Mouse (Mus musculus) layer of hippocampus, postnatal 14 days (tissue): ENCODE results near the gene Ccdc69. TPM values are rescaled to one million over a fixed set of nuclear protein-coding genes. Genes with fewer than 3 reads are reported as not detected.
"Not testable (repeated sequence)": the region's sequence is repeated elsewhere in the genome, so short reads cannot be mapped to it uniquely, and the experiment has no call there.

Experiments
- DNase-seq, 2 experiments: peaks; one replicate each; pipeline ENCODE4 v3.0.0; 2021 to 2022; ENCODE audit warnings: low spot score in 2 of 2, mixed read lengths in 1 of 2
- long read RNA-seq, 2 experiments: library from polyadenylated mRNA; stranded (forward); transcript quantifications; one replicate each; pipeline ENCODE4 v2.0.0; 2021
- total RNA-seq, 2 experiments: library from RNA; stranded (reverse); gene quantifications; 2 replicates each; pipeline ENCODE4 v1.2.3; 2021

The Ccdc69 gene
- total RNA-seq, result not detected
- long read RNA-seq, experiment 1, partial matches to known transcripts, result 0 of 1 reads
- long read RNA-seq, experiment 1, other reads (novel, unspliced or antisense), result 0 of 1 reads
- long read RNA-seq, experiment 2, result 0 reads

GRCm38 (mm10) chr11:55077331-55078231 lies at the start of gene Ccdc69:
TSS of gene Ccdc69 (minus strand) at chr11:55078131.
- peak in 1 of 2 experiments; percentile 19 for DNase-seq

- no peak for DNase-seq
These were observed 48.7 kb upstream of the Ccdc69 start for GRCm38 (mm10) chr11:55126663-55127062.

- no peak for DNase-seq
These were observed 43.5 kb upstream of the Ccdc69 start for GRCm38 (mm10) chr11:55121430-55121829.

DNA sequence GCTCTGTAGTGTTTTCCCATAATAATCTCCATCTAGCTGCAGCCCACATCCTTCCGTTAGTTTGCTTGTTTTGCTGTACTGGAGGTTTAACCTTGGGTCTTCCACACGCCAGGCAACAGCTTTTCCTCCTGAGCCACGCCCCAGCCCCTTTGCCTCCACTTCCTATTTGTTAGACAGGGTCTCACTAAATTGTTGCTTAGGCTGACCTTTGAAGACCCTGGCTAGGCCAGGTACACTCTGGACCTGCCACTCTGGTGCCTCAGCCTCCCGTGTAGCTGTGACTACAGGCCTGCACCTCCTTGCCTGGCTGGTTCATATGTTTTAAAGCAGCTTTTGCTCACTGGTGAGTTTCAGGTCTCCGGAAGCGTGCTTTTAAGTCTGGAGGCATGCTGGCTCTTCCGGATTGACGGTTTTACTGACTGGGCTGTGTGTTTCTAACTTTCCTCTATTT lies 42.9 kb upstream of the Ccdc69 start:
- no peak for DNase-seq

DNA sequence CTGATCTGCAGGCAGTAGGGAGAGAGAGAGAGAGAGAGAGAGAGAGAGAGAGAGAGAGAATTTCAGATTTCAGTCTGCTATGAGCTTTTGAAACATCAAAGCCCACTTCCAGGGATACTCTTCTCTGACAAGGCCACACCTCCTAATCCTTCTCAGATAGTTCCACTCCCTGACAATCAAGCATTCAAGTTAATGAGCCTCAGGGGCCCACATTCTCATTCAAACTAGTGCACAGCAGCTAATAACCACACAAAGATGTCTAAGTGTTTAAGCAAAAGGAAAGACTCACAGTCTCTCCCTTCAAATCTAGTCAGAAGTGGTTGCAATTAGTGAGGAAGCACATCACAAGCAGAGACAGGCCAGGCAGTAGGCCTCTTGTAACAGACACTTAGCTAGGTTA lies 42.3 kb upstream of the Ccdc69 start:
- DNase-seq, result no peak

DNA sequence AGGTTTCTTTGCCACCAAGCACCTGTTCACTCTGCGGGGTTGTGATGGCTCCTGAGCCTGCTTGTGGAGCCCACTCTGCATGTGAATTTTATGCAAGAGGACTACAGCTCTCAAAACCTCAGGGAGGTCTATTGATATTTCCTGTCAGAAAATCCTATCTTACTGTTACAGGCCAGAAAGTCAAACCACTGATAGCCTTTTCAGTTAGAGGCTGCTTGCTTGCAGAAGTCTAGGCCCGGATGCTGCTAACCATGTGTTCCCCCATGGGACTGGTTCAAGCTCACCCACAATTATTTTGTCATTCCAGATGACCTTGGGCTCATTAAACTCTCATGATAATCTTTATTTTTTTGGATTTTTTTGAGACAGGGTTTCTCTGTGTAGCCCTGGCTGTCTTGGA lies 39.1 kb upstream of the Ccdc69 start:
- no peak for DNase-seq

DNA sequence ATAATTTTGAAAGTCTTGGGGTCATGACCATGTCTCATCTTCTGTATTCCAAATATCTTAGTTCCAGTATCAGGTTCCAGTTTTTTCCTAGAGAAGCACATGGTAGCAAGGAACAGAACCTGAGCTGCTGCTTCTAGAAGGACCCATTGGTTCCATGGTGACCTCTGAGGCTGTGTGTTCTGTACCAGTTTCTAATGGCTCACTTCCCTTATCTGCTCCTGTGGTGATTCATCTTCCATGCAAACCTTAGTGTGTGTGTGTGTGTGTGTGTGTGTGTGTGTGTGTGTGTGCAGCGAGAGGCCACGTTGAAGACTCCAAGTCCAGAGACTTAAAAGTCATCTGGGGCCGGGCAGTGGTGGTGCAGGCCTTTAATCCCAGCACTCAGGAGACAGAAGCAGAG lies 38.1 kb upstream of the Ccdc69 start:
- DNase-seq, result no peak

- DNase-seq, result no peak
These were observed 36.4 kb upstream of the Ccdc69 start for GRCm38 (mm10) chr11:55114291-55114690.

DNA sequence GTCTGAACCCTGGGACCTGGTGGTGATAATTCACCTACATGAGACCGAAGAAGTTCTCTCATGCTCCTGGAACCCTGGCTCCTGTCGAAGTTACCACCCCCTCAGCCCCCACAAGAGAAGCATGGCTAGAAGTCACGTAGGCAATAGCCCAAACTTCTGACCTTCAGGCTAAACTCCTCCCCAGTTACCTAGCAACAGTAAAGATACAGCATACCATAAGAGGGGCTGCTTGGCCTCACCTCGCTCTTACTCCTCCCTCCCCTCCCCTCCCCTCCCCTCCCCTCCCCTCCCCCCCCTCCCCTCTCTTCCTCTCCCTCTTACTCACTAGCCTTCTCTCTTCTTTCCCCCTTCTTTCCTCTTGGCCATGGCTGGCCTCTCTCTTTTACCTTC lies 35.9 kb upstream of the Ccdc69 start:
- not testable (repeated sequence) for DNase-seq

- peak in 1 of 2 experiments; percentile 27 for DNase-seq
These were observed 35.4 kb upstream of the Ccdc69 start for GRCm38 (mm10) chr11:55113209-55113860.

GRCm38 (mm10) chr11:55110566-55111169 lies 32.7 kb upstream of the Ccdc69 start:
- no peak for DNase-seq

- DNase-seq, result no peak
These were observed 31.8 kb upstream of the Ccdc69 start for GRCm38 (mm10) chr11:55109521-55110300.

- DNase-seq, result no peak
These were observed 28.7 kb upstream of the Ccdc69 start for GRCm38 (mm10) chr11:55106636-55107035.

- DNase-seq, result no peak
These were observed 27.5 kb upstream of the Ccdc69 start for GRCm38 (mm10) chr11:55105389-55105788.

DNA sequence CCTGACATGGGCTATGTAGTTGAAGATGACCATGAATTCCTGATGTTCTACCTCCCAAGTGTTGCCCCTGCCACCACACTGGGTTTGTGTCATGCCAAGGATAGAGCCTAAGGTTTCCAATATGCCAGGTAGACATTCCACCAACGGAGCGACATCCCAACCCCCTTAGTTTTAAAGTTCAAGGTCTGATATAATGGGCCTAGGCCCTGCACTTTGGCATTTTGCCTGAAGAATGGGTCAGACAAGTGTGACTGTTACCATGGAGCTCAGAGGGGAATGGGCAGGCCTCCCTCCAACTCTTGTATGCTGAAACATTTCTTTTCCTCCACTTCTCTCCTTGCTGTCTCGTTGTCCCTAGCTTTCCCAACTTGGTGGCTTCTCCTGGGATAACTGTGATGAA lies 25.3 kb upstream of the Ccdc69 start:
- DNase-seq, result no peak

DNA sequence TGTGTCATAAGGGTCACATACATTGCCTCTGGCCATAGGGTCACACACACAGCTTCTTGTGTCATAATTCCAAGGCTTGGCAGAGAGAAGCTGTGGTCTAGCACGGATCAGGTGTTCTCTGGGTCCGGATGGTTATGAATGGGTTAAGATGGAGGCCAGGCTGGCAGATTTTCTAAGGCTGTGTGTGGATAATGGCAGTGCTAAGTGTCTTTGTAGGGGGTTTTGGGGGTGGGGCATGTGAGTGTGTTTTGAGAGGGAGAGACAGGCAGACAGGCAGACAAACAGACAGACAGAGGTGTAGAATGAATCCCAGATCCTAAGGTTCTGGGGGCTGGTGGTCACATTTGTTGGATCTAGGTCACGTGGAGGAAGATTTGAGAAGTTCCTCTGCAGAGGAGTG lies 24.1 kb upstream of the Ccdc69 start:
- no peak for DNase-seq

DNA sequence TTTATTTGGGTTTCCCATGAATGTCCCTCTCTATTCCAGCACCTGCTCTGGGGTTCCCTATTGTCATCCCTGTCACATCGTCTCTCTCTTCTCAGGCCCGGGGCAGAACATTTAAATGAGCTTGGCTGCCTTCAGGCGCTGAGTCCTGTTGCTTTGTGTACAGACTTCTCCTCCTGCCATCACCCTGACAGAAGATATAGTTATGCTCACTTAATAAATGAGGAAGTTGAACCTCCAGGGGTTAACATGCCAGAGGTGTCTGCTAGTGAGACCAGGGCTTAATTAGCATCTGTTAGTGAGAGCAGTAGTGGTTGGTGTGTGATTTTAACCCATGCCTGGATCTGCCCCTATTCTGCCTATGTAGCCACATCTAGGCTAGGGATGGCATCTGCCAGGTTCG lies 21.9 kb upstream of the Ccdc69 start:
- no peak for DNase-seq

- no peak for DNase-seq
These were observed 21.3 kb upstream of the Ccdc69 start for GRCm38 (mm10) chr11:55099019-55099771.

- DNase-seq, result no peak
These were observed 20.4 kb upstream of the Ccdc69 start for GRCm38 (mm10) chr11:55098189-55098915.
